Mouse (Mus musculus) small intestine, adult 2 months (tissue): Measurements from ENCODE around the gene Lgi1. TPM values are rescaled to one million over a fixed set of nuclear protein-coding genes. Genes with fewer than 3 reads are reported as not detected.

Experiments used
- H3K27ac ChIP-seq: fragments of 200-500 bp; 2 replicates; pipeline ENCODE4 v1.5.1; 2012; ENCODE audit warnings: low read depth, low read length, control low read depth, inconsistent platforms; ENCODE audit not compliant: insufficient read depth
- H3K27me3 ChIP-seq: fragments of 200-500 bp; 2 replicates; pipeline ENCODE4 v1.6.1; 2012; ENCODE audit warnings: mild to moderate bottlenecking, moderate library complexity, low read length, inconsistent platforms; ENCODE audit not compliant: control insufficient read depth, insufficient read depth
- H3K36me3 ChIP-seq: fragments of 200-500 bp; 2 replicates; pipeline ENCODE4 v1.6.1; 2012; ENCODE audit warnings: mild to moderate bottlenecking, low read length, control low read depth, inconsistent platforms; ENCODE audit not compliant: control insufficient read depth, insufficient read depth
- H3K4me1 ChIP-seq: fragments of 200-500 bp; 2 replicates; pipeline ENCODE4 v1.6.1; 2012; ENCODE audit warnings: low read length, inconsistent platforms, mixed read lengths; ENCODE audit not compliant: control insufficient read depth, insufficient read depth, insufficient read length
- H3K4me3 ChIP-seq: fragments of 200-500 bp; 2 replicates; pipeline ENCODE4 v1.5.1; 2012; ENCODE audit warnings: low read depth, mild to moderate bottlenecking, control low read depth, inconsistent platforms, low read length, moderate library complexity
- CTCF ChIP-seq: fragments of 200-500 bp; IDR thresholded peaks from 2 replicates; pipeline ENCODE4 v1.5.1; 2012; ENCODE audit warnings: low read depth, mild to moderate bottlenecking, control low read depth, inconsistent platforms, low read length, moderate library complexity, mixed read lengths; ENCODE audit not compliant: insufficient replicate concordance, insufficient read length; ENCODE audit errors: extremely low read depth
- POLR2A ChIP-seq: fragments of 200-500 bp; IDR thresholded peaks from 2 replicates; pipeline ENCODE4 v1.6.1; 2012; ENCODE audit warnings: low read depth, mild to moderate bottlenecking, control low read depth, inconsistent platforms, low read length, moderate library complexity
- WGBS: fragments of 180-500 bp; shearing (Covaris S2); methylation state at CpG from one replicate; pipeline ENCODE4 v1.1.7; 2018; 5-methylcytosine and 5-hydroxymethylcytosine counted together
- polyA plus RNA-seq: library from polyadenylated mRNA; depleted of rRNA; stranded (reverse); fragments of >200 nt; gene quantifications from 2 replicates; pipeline ENCODE4 v1.2.3, GENCODE M21; 2012

Gene Lgi1
- polyA plus RNA-seq, 1 experiment, result not detected

DNA sequence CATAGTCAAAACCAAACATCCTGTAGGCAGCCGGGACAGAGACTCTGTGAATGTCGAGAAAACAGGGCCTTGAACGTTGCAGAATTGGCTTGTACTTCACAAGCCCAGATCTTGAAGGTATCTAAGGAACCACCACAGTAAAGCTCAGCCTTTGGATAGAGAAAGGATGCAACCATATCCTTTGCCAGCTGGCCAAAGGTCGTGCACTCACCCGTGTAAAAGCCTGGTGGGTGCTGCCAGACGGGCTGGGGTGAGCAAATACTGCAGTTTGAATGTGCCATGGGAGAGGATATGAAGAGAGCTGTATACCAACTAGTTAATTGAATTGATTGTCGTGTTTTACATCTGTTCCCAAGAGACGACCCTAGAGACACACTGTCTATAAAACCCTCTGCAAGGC lies 32.2 kb upstream of the Lgi1 start:
- no peak for TF ChIP-seq POLR2A
- TF ChIP-seq CTCF, result no peak
- Histone ChIP-seq H3K27ac (no peak overlapping the region), H3K4me1 (no peaks in the 10 kb centered on the region; the same call in 1 of the 2 replicates), H3K4me3 (no peak overlapping the region), H3K27me3 (no peaks in the 10 kb centered on the region), H3K36me3 (no peaks in the 10 kb centered on the region)
- 27% methylated on average over 8 of the region's 8 CpGs for WGBS

DNA sequence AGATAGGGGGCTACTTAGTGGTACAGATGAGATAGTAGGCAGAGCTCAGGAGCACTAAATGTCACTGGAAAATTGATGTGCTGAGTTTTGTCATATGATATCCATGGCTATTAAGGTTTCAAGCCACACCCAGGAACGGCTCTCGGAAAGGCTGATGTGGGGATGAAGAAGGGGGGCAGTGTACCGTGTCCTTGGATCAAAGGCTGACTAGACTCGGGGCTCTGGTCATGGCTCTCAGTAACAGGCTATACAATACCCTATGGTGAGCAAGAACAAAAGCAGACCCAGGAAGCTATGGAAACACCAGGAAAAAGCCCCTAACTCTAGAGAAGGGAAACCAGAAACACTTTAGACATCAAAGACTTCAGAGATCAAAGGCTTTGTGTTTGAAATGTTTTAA lies 31.8 kb upstream of the Lgi1 start:
- Histone ChIP-seq H3K4me3 (no peak overlapping the region), H3K36me3 (no peaks in the 10 kb centered on the region), H3K27me3 (no peaks in the 10 kb centered on the region), H3K4me1 (no peaks in the 10 kb centered on the region; the same call in 1 of the 2 replicates), H3K27ac (no peak overlapping the region)
- WGBS, result 10% methylated on average over 4 of the region's 4 CpGs
- no peak for TF ChIP-seq POLR2A
- TF ChIP-seq CTCF, result no peak

DNA sequence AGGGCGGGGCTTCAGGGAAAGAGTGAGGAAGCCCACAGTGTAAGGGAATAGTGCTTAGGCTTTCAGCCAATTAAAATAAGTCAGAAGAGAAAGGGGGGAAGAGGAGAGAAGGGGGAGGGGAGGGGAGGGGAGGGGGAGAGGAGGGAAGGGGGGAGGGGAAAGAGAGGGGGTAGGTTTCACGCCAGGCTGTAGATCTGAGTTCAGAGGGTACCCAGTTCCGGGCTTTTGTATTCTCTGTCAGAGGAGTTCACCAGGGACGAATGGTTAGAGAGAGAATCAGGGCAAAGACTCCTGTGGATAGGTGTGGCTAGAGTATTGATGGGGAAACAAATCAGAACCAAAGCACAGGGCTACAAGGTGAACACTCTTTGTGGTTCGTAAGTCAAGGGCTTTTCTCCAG lies 27.8 kb upstream of the Lgi1 start:
- 70% methylated on average over 5 of the region's 5 CpGs for WGBS
- Histone ChIP-seq H3K4me1 (peaks cover 5% of the 10 kb centered on the region; the same call in 1 of the 2 replicates), H3K27me3 (no peaks in the 10 kb centered on the region), H3K36me3 (no peaks in the 10 kb centered on the region), H3K27ac (no peak overlapping the region), H3K4me3 (no peak overlapping the region)
- TF ChIP-seq CTCF (no peak), POLR2A (no peak)

DNA sequence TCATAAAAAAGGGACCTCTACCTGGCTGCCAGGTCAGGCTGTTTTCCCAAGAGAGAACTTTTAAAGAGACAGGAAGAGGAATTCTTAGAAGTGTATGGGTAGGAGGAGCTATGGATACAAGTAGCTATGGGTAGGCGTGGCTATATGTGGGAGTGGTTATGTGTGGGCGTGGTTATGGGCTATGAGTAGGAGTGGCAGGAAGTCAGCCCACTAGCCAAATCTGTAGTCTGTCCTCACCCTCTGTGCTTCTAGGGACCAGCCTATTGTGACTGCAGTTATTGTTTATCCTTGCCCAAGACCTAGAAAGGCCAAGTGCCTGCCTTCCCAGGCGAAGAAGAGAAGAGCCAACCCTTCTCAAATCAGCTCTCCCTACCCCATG lies 26.5 kb upstream of the Lgi1 start:
- Histone ChIP-seq H3K27me3 (no peaks in the 10 kb centered on the region), H3K4me3 (no peak overlapping the region), H3K36me3 (no peaks in the 10 kb centered on the region), H3K4me1 (peaks cover 8% of the 10 kb centered on the region; the same call in 1 of the 2 replicates), H3K27ac (no peak overlapping the region)
- WGBS, result 18% methylated on average over 3 of the region's 3 CpGs
- TF ChIP-seq POLR2A (no peak), CTCF (no peak)

GRCm38 (mm10) chr19:38238213-38238951 lies 26.0 kb upstream of the Lgi1 start:
- WGBS, result 57% methylated on average over 12 of the region's 12 CpGs
- Histone ChIP-seq H3K27me3 (no peaks in the 10 kb centered on the region), H3K36me3 (no peaks in the 10 kb centered on the region), H3K27ac (no peak overlapping the region), H3K4me3 (no peak overlapping the region), H3K4me1 (peaks cover 8% of the 10 kb centered on the region; the same call in 1 of the 2 replicates)
- TF ChIP-seq POLR2A (no peak), CTCF (no peak)

- H3K36me3 ChIP-seq, result no peaks in the 10 kb centered on the region
- WGBS, result 42% methylated on average over 8 of the region's 8 CpGs
- peaks cover 11% of the 10 kb centered on the region; the same call in 1 of the 2 replicates for H3K4me1 ChIP-seq
- H3K27ac ChIP-seq, result no peak overlapping the region
- no peak for TF ChIP-seq CTCF
- no peak for TF ChIP-seq POLR2A
- no peak overlapping the region for H3K4me3 ChIP-seq
- no peaks in the 10 kb centered on the region for H3K27me3 ChIP-seq
Measured at GRCm38 (mm10) chr19:38242314-38242852, 22.0 kb upstream of the Lgi1 start.

- Histone ChIP-seq H3K4me1 (peaks cover 6% of the 10 kb centered on the region; the same call in 1 of the 2 replicates), H3K27ac (no peak overlapping the region), H3K27me3 (no peaks in the 10 kb centered on the region), H3K36me3 (no peaks in the 10 kb centered on the region), H3K4me3 (no peak overlapping the region)
- TF ChIP-seq CTCF (no peak), POLR2A (no peak)
- 29% methylated on average over 8 of the region's 8 CpGs for WGBS
Measured at GRCm38 (mm10) chr19:38244748-38245147, 19.6 kb upstream of the Lgi1 start.
